Mouse (Mus musculus): ENCODE data around the gene Ncor1. TPM values are rescaled to one million over a fixed set of nuclear protein-coding genes. Genes with fewer than 3 reads are reported as not detected.
"Not testable (repeated sequence)": the region's sequence is repeated elsewhere in the genome, so short reads cannot be mapped to it uniquely, and the experiment has no call there.

Gene Ncor1
- polyA plus RNA-seq, 1 experiment from 2014 or later: 168 TPM

DNA sequence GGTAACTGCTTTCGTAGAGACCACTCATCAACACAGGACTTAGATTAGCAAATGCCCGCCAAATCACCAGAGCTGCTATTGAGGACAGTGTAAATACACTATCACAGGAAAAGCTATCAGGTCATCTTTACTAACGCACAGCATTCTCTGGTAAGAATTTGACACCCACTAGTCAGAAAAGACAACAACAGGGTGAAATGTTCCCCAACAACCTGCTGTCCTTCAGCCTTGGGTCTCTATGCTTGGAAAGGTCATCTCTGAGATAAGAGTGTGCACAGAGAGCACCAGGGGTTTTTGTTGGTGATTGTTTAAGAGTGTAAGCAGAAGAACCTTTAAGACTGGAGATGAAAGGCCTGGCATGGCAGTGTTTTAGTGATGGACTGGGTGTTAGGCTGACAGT lies 134.7 kb downstream of the Ncor1 start:
- H3K4me3 ChIP-seq (replicated peaks): no peak overlapping the region
- no peaks in the 10 kb centered on the region for H3K4me1 ChIP-seq
- H3K4me2 ChIP-seq: no peak overlapping the region
- H3K27me3 ChIP-seq: no peaks in the 10 kb centered on the region
- H3K9me3 ChIP-seq (replicated peaks): no peaks in the 10 kb centered on the region
- no peak overlapping the region for H3K9ac ChIP-seq
- WGBS: 77% methylated on average over 3 of the region's 3 CpGs
- H3K36me3 ChIP-seq: peaks cover 94% of the 10 kb centered on the region
- ATAC-seq (replicated peaks; ENCODE audit: low FRiP score): no peak
- no peak overlapping the region for H3K27ac ChIP-seq

DNA sequence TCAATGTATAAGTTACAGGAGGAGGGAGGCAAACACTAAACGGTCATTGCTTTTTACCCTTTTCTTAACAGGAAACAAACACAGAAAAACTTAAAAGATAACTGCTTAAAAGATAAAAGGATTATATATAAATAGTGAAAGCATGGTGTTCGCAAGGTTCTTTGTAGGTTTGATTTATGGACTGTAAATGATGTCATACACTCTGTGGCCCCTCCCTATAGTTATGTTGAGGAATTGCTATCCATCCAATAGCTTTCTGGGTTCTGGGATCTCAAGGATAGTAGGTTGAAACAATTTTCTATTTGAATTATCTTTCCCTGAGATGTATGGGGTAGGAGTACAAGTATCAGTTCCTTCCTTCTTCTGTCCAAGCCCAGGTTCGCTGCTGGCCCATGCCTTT lies 138.2 kb downstream of the Ncor1 start:
- ATAC-seq (replicated peaks; ENCODE audit: low FRiP score): no peak
- Histone ChIP-seq H3K4me3 (replicated peaks) (no peak overlapping the region), H3K36me3 (peaks cover 94% of the 10 kb centered on the region), H3K27me3 (no peaks in the 10 kb centered on the region), H3K9ac (no peak overlapping the region), H3K9me3 (replicated peaks) (no peaks in the 10 kb centered on the region), H3K4me1 (no peaks in the 10 kb centered on the region), H3K27ac (no peak overlapping the region), H3K4me2 (no peak overlapping the region)
- WGBS: 79% methylated on average over 3 of the region's 3 CpGs

DNA sequence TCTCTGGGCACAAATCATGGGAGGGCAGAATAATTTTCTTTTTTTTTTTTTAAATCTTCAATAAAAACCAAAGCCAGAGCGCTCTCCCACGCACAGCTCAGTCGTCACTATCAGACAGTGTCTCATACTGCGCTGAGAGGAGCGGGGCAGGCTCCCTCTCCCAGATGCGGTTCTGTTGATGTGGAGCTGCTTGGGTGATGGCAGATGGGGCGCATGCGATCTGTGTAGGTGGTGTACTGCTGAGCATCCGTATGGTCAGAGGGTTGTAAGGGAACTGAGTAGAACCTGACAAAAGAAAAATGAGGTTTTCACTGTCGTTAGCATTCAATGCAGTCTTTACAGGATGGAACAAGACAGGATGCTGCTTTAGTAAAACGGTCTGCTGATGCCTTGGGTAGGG lies 140.6 kb downstream of the Ncor1 start:
- ATAC-seq (replicated peaks; ENCODE audit: low FRiP score): no peak
- Histone ChIP-seq H3K4me2 (no peak overlapping the region), H3K36me3 (peaks cover 96% of the 10 kb centered on the region), H3K27me3 (no peaks in the 10 kb centered on the region), H3K4me1 (no peaks in the 10 kb centered on the region), H3K27ac (no peak overlapping the region), H3K9me3 (replicated peaks) (no peaks in the 10 kb centered on the region), H3K4me3 (replicated peaks) (no peak overlapping the region), H3K9ac (no peak overlapping the region)
- WGBS: 82% methylated on average over 11 of the region's 11 CpGs

DNA sequence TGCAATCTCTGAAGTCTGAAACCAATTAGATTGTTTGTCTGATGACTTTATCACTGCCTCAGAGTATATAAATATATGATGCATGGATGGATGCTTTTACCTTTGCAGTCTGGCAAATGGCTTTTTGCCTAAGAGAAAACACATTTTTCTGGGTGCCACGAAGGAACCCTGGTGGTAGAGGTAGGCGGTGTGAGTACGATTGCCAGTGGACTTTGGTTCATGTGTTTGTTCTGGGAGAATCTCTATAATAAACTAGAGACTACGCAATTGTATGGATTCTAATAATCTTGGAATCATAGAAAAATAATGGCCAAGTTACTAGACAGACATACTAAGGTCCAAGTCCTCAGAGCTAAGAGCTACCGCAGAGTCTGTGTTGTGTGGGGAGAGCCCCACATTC lies 143.4 kb downstream of the Ncor1 start:
- 98% methylated on average over 5 of the region's 5 CpGs for WGBS
- no peak overlapping the region for H3K9ac ChIP-seq
- no peaks in the 10 kb centered on the region for H3K27me3 ChIP-seq
- H3K4me2 ChIP-seq: no peak overlapping the region
- no peaks in the 10 kb centered on the region for H3K9me3 ChIP-seq (replicated peaks)
- peaks cover 88% of the 10 kb centered on the region for H3K36me3 ChIP-seq
- H3K4me3 ChIP-seq (replicated peaks): no peak overlapping the region
- no peak for ATAC-seq (replicated peaks; ENCODE audit: low FRiP score)
- H3K4me1 ChIP-seq: no peaks in the 10 kb centered on the region
- H3K27ac ChIP-seq: no peak overlapping the region

DNA sequence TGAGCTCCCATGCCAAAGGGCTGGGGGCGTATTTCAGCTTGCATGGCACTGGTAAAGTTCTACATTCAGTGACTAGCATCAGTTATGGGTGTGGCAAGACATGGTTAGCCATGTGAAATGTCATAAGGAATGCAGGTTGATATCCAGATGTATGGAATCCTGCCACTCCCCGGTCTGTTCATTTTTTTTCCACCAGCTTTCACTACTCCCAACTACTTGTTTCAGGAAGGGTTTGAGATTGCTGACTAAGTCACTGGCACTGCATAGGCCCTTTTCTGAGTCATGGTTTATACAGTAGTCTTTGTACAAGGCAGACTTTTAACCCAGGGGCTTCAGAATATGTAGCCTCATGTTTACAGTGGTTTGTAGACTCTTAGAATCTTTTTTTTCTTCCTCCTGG lies 149.0 kb downstream of the Ncor1 start:
- Histone ChIP-seq H3K4me1 (no peaks in the 10 kb centered on the region), H3K27ac (no peak overlapping the region), H3K4me2 (no peak overlapping the region), H3K9me3 (replicated peaks) (no peaks in the 10 kb centered on the region), H3K36me3 (peaks cover 78% of the 10 kb centered on the region), H3K27me3 (no peaks in the 10 kb centered on the region), H3K9ac (no peak overlapping the region), H3K4me3 (replicated peaks) (no peak overlapping the region)
- ATAC-seq (replicated peaks; ENCODE audit: low FRiP score): no peak
- 94% methylated on average over 2 of the region's 2 CpGs for WGBS

DNA sequence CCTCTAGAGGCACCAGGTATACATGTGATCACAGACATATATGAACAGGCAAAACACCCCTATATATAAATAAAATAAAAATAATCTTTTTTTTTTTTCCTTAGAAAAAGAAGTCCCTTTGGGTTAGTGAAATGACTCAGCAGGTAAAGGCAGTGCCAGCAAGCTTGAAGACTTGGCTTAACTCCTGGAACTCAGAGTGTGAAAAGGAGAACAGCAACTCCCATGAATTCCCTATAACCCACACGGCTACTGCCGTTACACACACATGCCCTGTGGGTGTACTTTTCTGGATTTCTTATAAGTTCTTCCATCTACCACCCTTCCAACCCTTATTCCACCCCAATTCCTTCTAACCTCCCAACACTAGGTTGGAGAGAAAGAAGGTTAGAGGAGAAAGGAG lies 152.5 kb downstream of the Ncor1 start:
- no peak overlapping the region for H3K4me2 ChIP-seq
- no peaks in the 10 kb centered on the region for H3K27me3 ChIP-seq
- H3K9ac ChIP-seq: no peak overlapping the region
- H3K9me3 ChIP-seq (replicated peaks): no peaks in the 10 kb centered on the region
- no peak overlapping the region for H3K4me3 ChIP-seq (replicated peaks)
- H3K27ac ChIP-seq: no peak overlapping the region
- no peaks in the 10 kb centered on the region for H3K4me1 ChIP-seq
- H3K36me3 ChIP-seq: peaks cover 55% of the 10 kb centered on the region
- WGBS: 96% methylated on average over 2 of the region's 2 CpGs
- no peak for ATAC-seq (replicated peaks; ENCODE audit: low FRiP score)

DNA sequence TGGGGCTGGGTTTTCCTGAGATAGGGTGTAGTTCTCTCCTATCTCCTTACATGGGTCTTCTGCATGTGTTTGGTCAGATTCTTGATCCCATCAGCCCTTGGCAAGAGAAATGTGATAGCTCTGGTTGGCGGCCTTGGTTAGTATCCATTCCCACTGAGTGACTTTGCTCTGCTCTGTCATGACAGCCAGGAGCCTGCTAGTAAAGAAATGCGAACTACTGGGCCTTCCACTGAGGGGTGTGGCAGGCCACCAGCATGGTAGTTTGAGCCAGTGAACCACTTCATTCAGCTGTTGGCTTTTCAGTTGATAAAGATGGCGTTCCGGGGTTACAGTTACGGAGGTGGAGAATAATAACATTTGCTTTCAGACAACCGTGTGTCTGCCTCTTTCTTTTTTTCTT lies 159.5 kb downstream of the Ncor1 start:
- no peak overlapping the region for H3K27ac ChIP-seq
- no peak for ATAC-seq (replicated peaks; ENCODE audit: low FRiP score)
- no peak overlapping the region for H3K4me2 ChIP-seq
- no peak overlapping the region for H3K4me3 ChIP-seq (replicated peaks)
- no peaks in the 10 kb centered on the region for H3K4me1 ChIP-seq
- no peak overlapping the region for H3K9ac ChIP-seq
- 82% methylated on average over 6 of the region's 6 CpGs for WGBS
- no peaks in the 10 kb centered on the region for H3K27me3 ChIP-seq
- H3K9me3 ChIP-seq (replicated peaks): no peaks in the 10 kb centered on the region
- peaks cover 41% of the 10 kb centered on the region for H3K36me3 ChIP-seq

DNA sequence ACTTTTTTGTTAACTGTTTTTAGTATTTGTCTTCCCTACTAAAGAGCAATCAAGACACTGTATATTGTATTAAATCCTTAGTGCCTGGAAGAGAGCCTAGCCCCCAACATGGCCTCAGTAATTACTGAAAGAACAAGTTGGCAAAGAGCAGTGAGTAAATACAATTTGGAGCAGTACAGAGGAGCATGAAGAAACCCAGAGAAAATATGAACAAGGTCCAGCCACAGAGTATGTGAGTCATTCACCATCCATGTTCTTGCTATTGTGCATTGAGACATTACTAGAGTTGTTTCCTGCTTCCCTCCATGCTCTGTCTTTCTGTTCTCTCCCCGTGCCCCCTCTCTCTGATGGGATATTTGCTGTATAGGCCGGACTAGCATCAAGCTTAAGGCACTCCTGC lies 164.2 kb downstream of the Ncor1 start:
- Histone ChIP-seq H3K27me3 (no peaks in the 10 kb centered on the region), H3K36me3 (peaks cover 72% of the 10 kb centered on the region), H3K4me3 (replicated peaks) (no peak overlapping the region), H3K4me1 (no peaks in the 10 kb centered on the region), H3K4me2 (no peak overlapping the region), H3K9me3 (replicated peaks) (no peaks in the 10 kb centered on the region), H3K27ac (no peak overlapping the region), H3K9ac (no peak overlapping the region)
- no peak for ATAC-seq (replicated peaks; ENCODE audit: low FRiP score)
- 95% methylated on average over 2 of the region's 2 CpGs for WGBS

DNA sequence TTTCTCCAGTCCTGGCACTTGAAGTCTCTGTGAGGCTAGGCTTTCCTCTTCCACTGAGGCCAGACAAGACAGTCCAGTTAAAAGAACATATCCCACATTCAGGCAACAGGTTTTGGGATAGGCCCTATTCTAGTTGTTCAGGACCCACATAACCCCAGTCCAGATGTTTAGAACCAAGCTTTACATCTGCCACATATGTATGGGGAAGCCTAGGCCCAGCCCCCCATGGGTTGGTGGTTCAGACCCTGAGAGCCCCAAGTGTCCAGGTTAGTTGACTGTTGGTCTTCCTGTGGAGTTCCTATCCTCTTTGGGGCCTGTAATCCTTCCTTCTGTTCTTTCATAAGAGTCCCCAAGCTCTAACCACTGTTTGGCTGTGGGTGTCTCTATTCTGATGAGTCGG lies 170.6 kb downstream of the Ncor1 start:
- H3K27ac ChIP-seq: no peak overlapping the region
- H3K4me3 ChIP-seq (replicated peaks): no peak overlapping the region
- no peaks in the 10 kb centered on the region for H3K27me3 ChIP-seq
- no peaks in the 10 kb centered on the region for H3K9me3 ChIP-seq (replicated peaks)
- no peak for ATAC-seq (replicated peaks; ENCODE audit: low FRiP score)
- WGBS: 93% methylated on average over 1 of the region's 1 CpGs
- no peaks in the 10 kb centered on the region for H3K4me1 ChIP-seq
- no peak overlapping the region for H3K4me2 ChIP-seq
- no peak overlapping the region for H3K9ac ChIP-seq
- peaks cover 66% of the 10 kb centered on the region for H3K36me3 ChIP-seq

DNA sequence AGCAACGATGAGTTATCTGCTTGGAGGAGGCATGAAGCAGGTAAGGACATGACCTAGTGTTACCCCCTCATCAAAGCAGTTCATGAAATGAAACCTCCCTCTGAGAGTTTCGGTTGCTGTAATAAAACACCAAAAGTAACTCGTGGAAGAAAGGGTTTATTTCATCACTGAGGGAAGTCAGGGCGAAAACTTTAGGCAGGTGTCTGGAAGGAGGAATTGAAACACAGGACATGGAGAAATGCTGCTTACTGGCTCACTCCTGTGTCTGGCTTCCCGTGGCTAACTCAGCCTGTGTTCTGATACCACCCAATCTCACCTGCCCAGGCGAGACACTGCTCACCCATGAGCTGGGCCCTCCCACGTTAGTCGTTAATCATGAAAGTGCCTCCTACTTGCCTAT lies 173.3 kb downstream of the Ncor1 start:
- Histone ChIP-seq H3K4me2 (no peak overlapping the region), H3K9ac (no peak overlapping the region), H3K4me3 (replicated peaks) (no peak overlapping the region), H3K9me3 (replicated peaks) (no peaks in the 10 kb centered on the region), H3K4me1 (peaks cover 11% of the 10 kb centered on the region), H3K27ac (no peak overlapping the region), H3K36me3 (peaks cover 48% of the 10 kb centered on the region), H3K27me3 (no peaks in the 10 kb centered on the region)
- WGBS: 69% methylated on average over 8 of the region's 8 CpGs
- ATAC-seq (replicated peaks; ENCODE audit: low FRiP score): no peak

DNA sequence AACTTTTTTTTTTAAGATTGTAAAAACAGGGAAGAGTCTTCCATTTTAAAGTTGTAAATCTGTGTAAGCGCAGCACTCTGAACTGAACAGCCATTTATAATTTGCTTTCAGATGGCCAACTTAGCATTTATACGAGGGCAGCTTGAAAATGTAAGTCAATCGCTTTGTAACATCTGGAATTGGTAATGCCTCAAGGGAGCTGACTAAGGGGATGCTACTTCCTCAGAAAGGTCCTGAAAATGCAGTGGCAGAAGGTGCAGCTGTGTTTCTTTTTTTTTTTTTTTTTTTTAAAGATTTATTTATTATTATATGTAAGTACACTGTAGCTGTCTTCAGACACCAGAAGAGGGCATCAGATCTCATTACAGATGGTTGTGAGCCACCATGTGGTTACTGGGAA lies 174.3 kb downstream of the Ncor1 start:
- not testable (repeated sequence) for ATAC-seq (replicated peaks; ENCODE audit: low FRiP score); H3K9me3 ChIP-seq (replicated peaks); H3K9ac ChIP-seq; H3K4me2 ChIP-seq; H3K4me3 ChIP-seq (replicated peaks); H3K27me3 ChIP-seq; H3K27ac ChIP-seq
- H3K4me1 ChIP-seq: peaks cover 11% of the 10 kb centered on the region
- 67% methylated on average over 3 of the region's 3 CpGs for WGBS
- H3K36me3 ChIP-seq: peaks cover 41% of the 10 kb centered on the region

DNA sequence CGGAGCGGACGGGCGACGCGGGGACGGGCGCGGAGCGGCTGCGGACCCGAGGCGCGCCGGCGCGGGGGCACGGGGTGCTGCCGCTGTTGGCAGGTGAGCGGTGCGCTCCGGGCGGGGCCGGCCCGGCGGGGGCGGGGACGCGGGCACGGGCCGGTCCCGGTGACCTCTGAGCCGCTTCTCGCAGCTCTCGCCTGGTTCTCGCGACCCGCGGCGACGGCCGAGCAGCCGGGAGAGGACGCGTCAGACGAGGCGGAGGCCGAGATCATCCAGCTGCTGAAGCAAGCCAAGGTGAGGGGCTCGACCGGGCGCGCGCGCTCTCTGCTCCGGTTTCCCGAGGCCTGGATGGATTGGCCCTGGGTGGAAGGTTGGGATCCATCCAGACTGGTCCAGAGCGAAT lies 176.7 kb downstream of the Ncor1 start:
- Histone ChIP-seq H3K27me3 (no peaks in the 10 kb centered on the region), H3K9ac (peak overlapping the region; percentile 73), H3K4me2 (peak overlapping the region; percentile 70), H3K27ac (peak overlapping the region; percentile 94), H3K4me3 (replicated peaks) (peak overlapping the region; percentile 81), H3K4me1 (peaks cover 11% of the 10 kb centered on the region), H3K9me3 (replicated peaks) (no peaks in the 10 kb centered on the region), H3K36me3 (peaks cover 29% of the 10 kb centered on the region)
- WGBS: under 1% methylated on average over 57 of the region's 57 CpGs
- ATAC-seq (replicated peaks; ENCODE audit: low FRiP score): peak; percentile 83

DNA sequence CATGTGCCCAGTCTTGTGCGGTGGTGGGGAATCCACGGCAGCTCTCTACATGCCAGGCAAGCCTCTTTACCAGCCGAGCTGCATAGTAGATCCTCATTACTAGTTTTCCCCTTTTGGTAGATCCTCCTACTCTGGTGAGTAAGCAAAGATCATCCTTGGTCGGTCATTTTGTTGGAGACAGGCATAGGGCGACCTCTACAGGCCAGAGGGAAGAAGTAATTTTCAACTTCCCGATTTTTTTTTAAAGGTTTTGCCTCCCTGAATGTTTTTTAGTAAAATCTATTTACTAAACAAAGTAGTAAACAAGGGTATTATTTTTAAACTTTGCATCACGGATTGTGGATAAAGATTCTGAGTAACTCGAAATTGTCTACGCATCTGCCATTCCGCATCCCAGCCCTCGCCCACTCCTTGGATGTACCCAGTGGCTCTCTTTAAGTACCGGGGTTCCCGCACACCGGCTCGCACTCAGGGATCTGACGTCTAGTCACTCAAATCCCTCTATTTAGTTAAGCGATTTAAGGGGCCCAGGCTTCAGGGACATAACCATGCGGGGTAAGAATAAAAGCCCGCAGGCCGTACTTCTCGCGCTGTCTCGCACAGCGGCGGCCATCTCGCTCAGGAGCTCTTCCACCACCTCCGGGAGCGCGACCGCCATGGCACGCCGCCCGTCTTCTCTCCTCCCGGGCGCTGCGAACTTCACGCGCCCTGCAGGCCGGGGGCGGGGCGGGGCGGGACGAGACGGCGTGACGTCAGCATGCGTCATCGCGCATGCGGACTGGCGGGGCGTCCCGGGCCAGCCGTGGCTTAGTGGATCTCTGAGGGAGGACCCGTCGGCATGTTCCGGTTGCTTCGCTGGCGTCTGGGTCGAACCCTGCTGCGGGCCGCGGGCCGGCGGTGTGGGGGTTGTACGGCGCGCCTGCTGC lies 177.4 kb downstream of the Ncor1 start, which contains the start of the genes Zswim7 and Ttc19:
Gene Zswim7 (minus strand): TSS at position 701 of the 926 bp plus-strand sequence.
Gene Ttc19 (plus strand): TSS at position 799 of the 926 bp plus-strand sequence.
- peaks cover 11% of the 10 kb centered on the region for H3K4me1 ChIP-seq
- peak within 1 kb of the TSS; percentile 73 for H3K9ac ChIP-seq
- peak within 1 kb of the TSS; percentile 94 for H3K27ac ChIP-seq
- peak; percentile 98 for ATAC-seq (replicated peaks; ENCODE audit: low FRiP score)
- under 1% methylated on average over 67 of the region's 68 CpGs for WGBS
- H3K9me3 ChIP-seq (replicated peaks): no peaks in the 10 kb centered on the region
- peak within 1 kb of the TSS; percentile 70 for H3K4me2 ChIP-seq
- H3K36me3 ChIP-seq: peaks cover 23% of the 10 kb centered on the region
- no peaks in the 10 kb centered on the region for H3K27me3 ChIP-seq
- peak within 1 kb of the TSS; percentile 81 for H3K4me3 ChIP-seq (replicated peaks)
